Mouse (Mus musculus) cerebellum, postnatal 10 days (tissue): ENCODE measurements around the gene Atm.

Source experiments
- DNase-seq, 2 experiments: peaks; one replicate each; pipeline ENCODE4 v3.0.0; 2021; ENCODE audit warnings: mixed read lengths in 2 of 2

Gene Atm

DNA sequence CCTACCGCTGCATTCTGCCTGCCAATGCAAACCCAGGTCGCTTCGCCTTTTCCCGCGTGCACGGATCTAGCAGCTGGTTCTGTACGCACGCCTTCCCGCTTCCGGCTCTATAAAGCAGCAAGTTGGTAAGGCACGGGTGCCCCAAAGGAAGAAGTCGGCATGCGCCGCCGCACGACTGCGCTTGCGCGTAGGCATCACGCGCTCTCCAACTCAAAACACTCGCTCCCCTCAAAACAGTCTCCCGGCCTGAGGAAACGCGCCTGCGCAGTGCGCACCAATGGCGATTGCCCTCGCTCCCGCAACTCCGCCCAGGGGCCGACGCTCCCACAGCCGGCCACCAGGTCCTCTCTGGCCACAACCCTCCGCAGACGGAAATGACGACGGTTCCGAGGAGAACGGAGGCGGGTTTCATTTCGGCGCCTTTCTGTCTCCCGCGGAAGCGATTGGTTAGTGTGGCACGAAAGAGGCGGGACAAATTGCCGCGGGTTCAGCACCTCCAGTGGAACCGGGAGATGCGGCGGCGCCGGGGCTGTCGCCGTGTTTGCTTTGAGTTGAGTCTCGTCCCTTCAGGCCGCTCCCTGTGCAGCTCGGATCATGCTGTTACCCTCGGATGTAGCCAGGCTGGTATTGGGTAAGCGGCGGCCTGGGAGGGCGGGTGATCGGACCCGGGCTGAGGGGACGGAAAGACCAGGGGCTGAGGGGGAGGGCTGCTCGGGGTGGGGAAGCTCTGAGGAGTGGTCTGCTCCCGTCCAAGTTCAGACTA lies at the start of gene Atm, which contains the start of gene Npat:
Gene Atm, minus strand, starts transcription at position 183 of the 763 bp plus-strand sequence.
Gene Npat, plus strand, starts transcription at position 490 of the 763 bp plus-strand sequence.
- peak; percentile 99 to 100 for DNase-seq

GRCm38 (mm10) chr9:53581870-53582269 lies 45.3 kb upstream of the Atm start:
- peak in 1 of 2 experiments; percentile 20 for DNase-seq

DNA sequence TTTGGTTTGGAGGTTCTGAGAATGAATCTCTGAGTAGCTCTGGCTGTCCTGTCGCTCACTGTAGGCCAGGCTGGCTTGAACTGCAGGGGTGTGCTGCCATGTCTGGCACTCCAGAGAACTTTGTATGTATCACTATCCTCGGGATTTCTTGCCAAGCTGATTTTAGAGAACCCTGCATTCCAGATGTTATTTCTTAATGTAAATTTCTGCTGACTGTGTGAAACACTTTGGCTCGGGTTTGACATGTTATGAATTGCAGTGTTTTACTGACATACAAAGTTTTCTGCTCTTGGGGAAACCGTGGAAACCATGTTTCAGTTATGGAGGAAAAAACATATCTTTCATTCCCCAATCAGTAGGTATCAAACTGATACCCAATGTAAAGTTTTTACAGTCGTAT lies 39.2 kb upstream of the Atm start:
- DNase-seq: no peak

DNA sequence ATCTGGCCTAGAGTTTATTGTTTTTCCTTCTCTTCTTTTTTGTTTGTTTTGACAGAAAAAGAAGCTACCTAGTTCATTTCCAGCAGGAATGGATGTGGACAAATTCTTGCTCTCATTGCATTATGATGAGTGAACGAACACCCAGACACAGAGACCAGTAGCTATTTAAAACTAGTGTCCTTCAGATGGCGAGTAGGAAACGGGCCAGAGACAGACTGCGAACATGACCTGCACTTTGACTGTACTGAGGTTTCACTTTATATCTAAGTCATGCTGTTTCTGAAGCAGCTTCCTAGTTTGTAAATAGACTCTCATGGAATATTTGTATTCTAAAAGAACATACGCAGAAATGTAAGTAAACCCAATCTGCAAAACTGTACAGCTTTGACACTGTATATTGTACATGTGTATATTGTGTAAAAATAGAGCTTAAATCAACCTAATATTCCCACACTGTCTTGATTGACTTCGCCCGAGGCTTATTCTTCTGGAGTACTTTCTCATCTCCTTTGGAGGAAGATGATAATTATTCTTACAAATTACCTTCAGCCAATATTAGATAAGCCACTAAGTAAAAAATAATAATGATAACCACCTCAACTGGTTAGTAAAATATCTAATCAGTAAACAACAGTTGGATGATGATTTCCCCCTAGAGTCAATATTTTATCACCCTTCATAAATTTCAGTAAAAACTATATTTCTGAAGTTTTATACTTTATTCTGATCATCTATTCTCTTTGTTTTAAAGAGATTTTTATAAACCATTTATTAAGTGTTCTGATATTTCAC lies 36.2 kb upstream of the Atm start:
- DNase-seq: no peak

DNA sequence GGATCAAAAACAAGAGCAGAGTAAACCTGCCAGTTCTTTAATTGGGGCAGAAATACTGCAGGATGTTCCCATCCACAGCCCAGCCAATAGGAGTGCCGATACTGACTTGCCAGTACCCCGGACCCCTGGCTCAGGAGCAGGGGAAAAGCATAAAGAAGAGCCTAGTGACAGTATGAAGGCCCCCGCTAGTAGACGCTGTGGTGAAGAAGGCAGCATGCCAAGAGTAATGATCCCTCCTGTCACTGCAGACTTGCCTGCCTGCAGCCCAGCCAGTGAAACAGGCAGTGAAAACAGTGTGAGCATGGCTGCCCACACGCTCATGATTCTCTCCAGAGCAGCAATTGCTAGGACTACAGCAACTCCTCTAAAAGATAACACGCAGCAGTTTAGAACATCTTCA lies 34.1 kb upstream of the Atm start:
- DNase-seq: peak; percentile 65 to 72

DNA sequence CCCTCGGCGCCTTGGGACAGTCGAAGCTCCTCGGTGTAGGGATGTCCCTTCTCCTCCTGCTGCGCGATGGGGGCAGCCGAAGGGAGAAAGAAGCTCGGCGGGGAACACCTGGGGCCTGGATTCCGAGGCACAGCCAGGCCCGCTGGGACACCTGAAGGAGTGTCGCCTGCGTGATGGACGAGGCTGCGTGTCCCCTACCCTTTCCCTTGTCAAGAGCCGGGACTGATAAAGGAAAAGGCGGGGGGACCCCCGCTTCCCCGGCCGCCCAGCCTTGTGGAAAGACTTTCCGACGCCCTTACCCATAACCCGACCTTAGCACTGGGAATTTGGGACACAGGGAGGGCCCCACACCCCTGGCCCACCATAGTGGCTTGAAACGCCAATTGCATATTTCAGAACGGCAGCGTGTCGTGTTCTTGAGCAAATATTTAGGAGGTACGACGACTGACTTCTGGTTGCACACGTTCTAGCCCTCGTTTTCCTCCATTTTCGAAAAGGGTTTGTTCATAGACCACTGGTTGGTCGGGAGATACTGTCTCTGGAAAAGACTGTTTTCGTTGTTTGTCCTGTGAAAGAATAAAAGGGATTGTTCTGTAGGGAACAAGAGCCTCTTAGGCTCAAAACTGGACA lies 911 bp upstream of the Atm start:
- DNase-seq: no peak

- DNase-seq: peak; percentile 10 to 11
Measured at GRCm38 (mm10) chr9:53535416-53536320, 872 bp downstream of the Atm start.

GRCm38 (mm10) chr9:53517373-53518009 lies 19.0 kb downstream of the Atm start:
- DNase-seq: no peak

DNA sequence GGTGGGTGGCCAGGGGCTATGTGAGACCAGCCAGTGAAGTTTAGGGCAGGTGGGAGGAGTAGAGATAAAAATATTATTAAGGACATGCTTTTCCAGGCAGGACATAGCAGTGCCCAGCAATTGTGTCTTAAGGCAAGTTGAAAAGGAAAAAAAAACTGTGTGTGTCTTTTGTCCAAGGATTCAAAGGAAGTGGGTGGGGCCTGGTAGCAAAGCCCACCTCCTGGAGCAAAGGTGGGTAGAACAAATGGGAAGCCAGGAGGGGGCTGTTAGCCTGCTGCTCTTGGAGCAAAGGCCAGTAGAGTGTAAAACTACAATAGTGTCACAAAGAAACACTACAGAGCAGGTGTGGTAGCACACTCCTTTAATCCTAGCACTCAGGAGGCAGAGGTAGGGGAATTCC lies 22.4 kb downstream of the Atm start:
- DNase-seq: no peak

DNA sequence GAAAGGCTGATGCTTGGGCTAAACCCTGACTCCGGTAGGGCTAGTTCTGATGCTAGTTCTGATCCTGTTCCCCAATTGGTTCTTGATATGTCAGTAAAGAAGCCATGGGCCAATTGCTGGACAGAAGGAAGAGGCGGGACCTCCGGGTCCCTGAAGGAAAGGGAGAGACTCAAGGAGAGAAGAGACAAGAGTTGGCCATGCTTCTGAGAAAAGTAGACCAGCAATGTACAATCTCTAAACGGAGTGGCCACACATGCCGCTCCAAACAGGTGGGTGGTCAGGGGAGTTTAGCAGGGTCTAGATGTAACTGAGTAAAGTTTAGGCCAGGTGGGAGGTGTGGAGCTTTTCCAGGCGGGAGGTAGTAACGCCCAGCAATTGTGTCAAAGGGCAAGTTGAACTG lies 28.5 kb downstream of the Atm start:
- DNase-seq: peak in 1 of 2 experiments; percentile 1

GRCm38 (mm10) chr9:53485886-53486285 lies 50.7 kb downstream of the Atm start:
- no peak for DNase-seq

- DNase-seq: no peak
Measured at GRCm38 (mm10) chr9:53472806-53473518, 63.6 kb downstream of the Atm start.

DNA sequence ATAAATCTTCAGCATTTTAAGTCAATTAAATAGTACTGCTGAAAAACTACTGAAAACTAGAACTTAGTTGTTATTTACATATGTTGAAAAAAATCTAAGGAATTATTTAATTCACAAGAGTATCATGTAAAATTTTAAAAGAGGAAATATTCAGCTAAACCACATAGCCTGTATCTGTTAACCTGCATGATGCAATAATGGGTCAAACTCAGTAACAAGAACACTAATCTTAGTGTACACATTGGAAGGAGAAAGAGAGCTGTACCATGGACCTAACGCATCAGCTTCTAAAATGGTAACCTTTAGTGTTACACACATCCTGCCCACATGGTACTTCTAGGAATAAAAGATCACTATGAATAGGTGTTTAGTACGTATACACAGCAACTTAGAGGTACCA lies 84.5 kb downstream of the Atm start:
- DNase-seq: no peak

- DNase-seq: no peak
Measured at GRCm38 (mm10) chr9:53450609-53451008, 85.9 kb downstream of the Atm start.

GRCm38 (mm10) chr9:53435830-53436570 lies 100.5 kb downstream of the Atm start:
- no peak for DNase-seq

DNA sequence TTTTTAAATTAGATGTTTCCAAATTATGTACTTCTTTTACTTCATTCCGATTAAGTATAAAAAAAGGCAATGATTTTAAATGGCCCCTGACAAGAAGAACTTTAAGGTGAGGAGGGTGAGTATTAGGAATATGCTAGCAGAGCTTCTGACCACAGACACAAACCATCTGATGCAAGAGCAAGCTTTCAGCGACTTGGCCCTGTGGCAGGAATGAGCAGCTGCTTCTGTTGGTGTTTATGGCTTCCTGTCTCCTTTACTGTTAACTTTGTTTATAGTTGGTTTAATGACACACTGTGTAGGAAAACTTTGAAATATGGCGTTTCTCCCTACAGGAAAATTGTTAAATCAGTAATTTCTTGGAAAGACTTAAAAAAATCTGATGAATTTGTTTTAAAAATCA lies 108.9 kb downstream of the Atm start:
- DNase-seq: no peak

GRCm38 (mm10) chr9:53426726-53427125 lies 109.8 kb downstream of the Atm start:
- DNase-seq: no peak

- no peak for DNase-seq
Measured at GRCm38 (mm10) chr9:53422133-53422896, 114.2 kb downstream of the Atm start.

DNA sequence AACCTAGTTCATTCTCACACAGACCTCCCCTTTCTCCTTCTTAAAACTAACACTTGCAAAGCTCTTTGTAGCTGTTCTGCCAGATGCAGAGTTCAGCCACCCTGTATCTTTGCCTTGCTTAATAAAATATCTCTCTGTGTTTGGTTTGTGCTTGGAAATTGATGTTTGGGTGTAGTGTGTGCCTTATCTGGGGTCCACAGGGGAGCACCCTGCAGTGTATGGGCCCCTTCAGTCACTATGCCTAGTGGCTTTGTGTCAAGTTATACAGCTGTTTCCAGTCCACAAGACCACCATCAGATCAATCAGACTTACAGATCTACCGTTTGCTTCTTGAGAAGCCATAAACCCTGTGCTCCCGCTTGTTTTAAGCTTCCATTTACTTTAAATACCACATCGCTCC lies 127.1 kb downstream of the Atm start:
- no peak for DNase-seq

DNA sequence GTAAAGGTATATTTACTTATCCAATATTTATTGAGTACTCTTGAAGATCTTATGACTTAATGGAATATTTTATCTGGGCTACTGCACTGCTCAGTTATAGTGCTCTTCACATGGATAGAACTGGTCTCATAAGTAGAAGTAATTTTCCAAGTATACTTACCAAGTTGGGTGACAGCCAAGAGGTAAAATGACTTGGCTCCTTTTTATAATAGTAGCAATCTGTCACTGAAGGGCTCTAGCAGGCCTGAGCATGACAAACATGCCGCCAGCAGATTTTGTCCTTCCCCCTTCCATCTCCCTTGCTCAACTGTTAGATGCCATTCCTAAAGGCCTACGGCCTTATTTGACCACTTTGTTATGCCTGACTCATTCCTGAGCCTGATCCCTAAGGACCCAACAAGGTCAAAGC lies 127.6 kb downstream of the Atm start:
- no peak for DNase-seq
